Mouse (Mus musculus) Patski (cell line): ENCODE data around the gene Tep1. TPM values are rescaled to one million over a fixed set of nuclear protein-coding genes. Genes with fewer than 3 reads are reported as not detected.
A peak's percentile ranks its signal among the peaks of the same experiment; 100 is the strongest.

ENCODE experiments used
- ATAC-seq: fragments of 100-300 bp; one replicate; pipeline ENCODE4 v1.8.0; 2021
- CTCF ChIA-PET: fragments of 350-600 bp; sonication (Branson Sonifier 250); formaldehyde crosslinking; loops from one replicate; lab custom pipeline; 2022; ENCODE audit warnings: inconsistent platforms; lab: Charles Lee
- POLR2A ChIA-PET: fragments of 350-600 bp; sonication (Branson Sonifier 250); formaldehyde crosslinking; loops from one replicate; lab custom pipeline; 2022; ENCODE audit warnings: antibody characterized with exemption, inconsistent platforms; lab: Charles Lee
- DNase-seq: peaks from one replicate; pipeline ENCODE4 v3.0.0-alpha.2; 2011; ENCODE audit warnings: low read depth, low spot score
- H3K27me3 ChIP-seq: fragments of 371-371 bp; one replicate; pipeline ENCODE4 v1.5.1; 2021
- CTCF ChIP-seq: fragments of 100-300 bp; IDR thresholded peaks from one replicate; pipeline ENCODE4 v1.5.1; 2021
- in situ Hi-C: fragments of 300-500 bp; cut with MboI; formaldehyde crosslinking; loops from 3 replicates; pipeline ENCODE4 v1.11.1; 2018; ENCODE audit warnings: low pct_unique_long_range_greater_than_20kb, mixed read lengths
- polyA plus RNA-seq: library from polyadenylated mRNA; unstranded; gene quantifications from one replicate; pipeline ENCODE4 v1.2.3, GENCODE M21; 2021

The Tep1 gene
- polyA plus RNA-seq, 1 experiment from 2014 or later, result 19.6 TPM

- no peak for TF ChIP-seq CTCF
- ATAC-seq (no peak), DNase-seq (no peak)
- POLR2A ChIA-PET, result interaction anchor here (0.8 to 1.3 kb wide), 2 partner anchors 25 to 35 kb away, joined by 3 to 4 read pairs; partner anchors contain the start of genes Pip4p1, Pnp and Tep1
- in situ Hi-C loops, result no loop called here
- CTCF ChIA-PET, result interaction anchor here (0.9 to 1.2 kb wide), 2 partner anchors 9 to 169 kb away, joined by 3 to 4 read pairs; no protein-coding TSS in a partner anchor
- H3K27me3 ChIP-seq, result no peaks in the 10 kb centered on the region
These were observed 25.0 kb upstream of the Tep1 start for GRCm38 (mm10) chr14:50895407-50895806.

DNA sequence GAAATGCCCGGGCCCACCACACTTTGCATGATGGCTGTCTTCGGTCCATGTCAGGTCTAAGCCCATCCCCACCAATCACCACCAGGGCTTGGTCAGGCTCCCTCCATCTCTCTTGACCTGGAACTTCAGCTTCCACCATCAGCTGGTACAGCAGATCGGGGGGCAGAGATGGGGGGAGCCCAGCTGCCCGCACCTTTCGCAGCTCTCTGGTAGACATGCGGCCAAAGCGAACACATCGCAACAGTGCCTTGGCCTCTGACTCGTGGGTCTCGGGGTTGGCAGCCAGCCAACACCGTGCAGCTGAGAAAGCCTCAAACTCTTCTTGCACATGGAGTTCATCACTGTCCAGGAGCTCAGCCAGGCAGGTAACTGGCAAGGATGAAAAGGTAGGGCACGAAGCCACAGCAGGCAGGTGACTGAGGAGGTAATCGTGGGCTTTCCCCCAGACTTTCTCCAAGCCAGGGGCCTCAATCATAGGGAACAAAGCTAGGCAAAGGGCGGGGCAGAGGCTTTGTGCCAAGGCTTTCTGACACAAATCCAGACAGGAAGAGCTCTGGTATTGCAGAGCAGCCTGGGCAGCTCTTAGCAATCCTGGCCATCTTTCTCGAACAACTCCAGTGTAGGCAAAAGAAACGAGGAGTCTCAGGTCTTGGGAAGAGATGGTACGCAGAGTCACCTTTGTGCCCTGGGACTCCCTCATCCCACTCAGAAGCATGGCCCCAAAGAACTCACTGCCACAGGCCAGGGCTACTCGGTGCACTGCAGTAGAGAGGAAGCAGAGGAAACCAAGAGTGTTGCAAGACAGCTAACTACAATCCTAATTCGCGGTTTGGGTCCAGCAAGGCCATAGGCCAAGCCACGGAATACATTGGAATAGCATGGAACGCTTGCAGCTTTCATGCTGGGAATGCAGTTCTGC lies 22.4 kb upstream of the Tep1 start:
- ChIA-PET POLR2A (no interaction called here), CTCF (interaction anchor here (0.9 kb wide), 1 partner anchor 134 kb away, joined by 3 read pairs; no protein-coding TSS in a partner anchor)
- ATAC-seq (no peak), DNase-seq (no peak)
- in situ Hi-C loops, result no loop called here
- no peak for TF ChIP-seq CTCF
- no peaks in the 10 kb centered on the region for H3K27me3 ChIP-seq

DNA sequence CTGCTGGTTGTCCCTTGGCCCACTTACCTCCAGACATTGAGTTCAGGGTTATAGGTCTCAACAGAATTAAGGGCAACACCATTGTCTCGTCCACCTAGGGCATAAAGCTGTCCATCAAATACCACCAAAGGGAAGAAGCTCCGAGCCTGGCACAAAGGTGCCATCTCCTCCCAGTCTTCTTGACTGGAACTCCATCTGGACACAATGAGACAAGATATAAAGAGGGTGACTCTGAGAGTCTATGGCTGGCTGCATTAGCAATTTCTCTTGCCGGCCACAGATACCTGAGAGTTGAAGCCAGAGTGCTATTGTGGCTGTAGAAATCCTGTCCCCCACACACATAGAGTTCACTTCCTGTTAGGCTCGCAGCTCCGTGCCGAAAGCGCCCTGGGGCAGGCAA lies 21.7 kb upstream of the Tep1 start:
- no peaks in the 10 kb centered on the region for H3K27me3 ChIP-seq
- ChIA-PET CTCF (interaction anchor here (0.9 kb wide), 1 partner anchor 134 kb away, joined by 3 read pairs; no protein-coding TSS in a partner anchor), POLR2A (interaction anchor here (0.6 kb wide), 1 partner anchor 991 kb away, joined by 3 read pairs; no protein-coding TSS in a partner anchor)
- no peak for DNase-seq
- no peak for TF ChIP-seq CTCF
- in situ Hi-C loops, result no loop called here
- ATAC-seq, result no peak

GRCm38 (mm10) chr14:50891621-50892020 lies 21.3 kb upstream of the Tep1 start:
- no peaks in the 10 kb centered on the region for H3K27me3 ChIP-seq
- CTCF ChIA-PET, result interaction anchor here (0.9 kb wide), 1 partner anchor 135 kb away, joined by 3 read pairs; no protein-coding TSS in a partner anchor
- in situ Hi-C loops, result no loop called here
- ATAC-seq (no peak), DNase-seq (no peak)
- TF ChIP-seq CTCF, result no peak
- POLR2A ChIA-PET, result interaction anchor here (0.6 kb wide), 1 partner anchor 992 kb away, joined by 3 read pairs; no protein-coding TSS in a partner anchor

DNA sequence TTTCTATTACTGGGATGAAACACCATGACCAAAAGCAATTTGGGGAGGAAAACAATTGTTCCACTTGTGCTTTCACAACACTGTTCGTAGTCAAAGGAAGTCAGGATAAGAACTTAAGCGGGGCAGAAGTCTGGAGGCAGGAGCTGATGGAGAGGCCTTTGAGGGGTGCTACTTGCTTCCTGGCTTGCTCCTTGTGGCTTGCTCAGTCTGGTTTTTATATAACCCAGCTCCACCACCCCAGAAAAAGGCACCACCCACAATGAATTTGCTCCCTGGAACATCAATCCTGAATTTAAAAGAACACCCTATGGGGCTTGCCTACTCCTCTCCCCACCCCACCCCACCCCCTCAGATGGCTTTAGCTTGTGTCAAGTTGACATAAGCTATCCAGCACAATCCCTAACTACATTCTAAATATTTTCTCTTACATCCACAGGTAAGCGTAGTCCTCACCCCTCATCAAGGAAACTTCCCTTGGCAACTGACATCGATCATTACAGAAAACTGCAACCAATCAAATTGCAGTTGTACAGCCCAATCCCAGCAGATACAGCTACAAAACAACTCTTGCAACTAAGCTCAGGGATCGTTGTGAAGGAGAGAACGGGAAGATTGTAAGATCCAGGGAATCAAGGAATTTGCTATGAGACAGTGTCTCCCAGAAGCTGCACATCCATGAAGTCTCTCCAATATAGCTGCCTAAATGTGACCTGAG lies 6.0 kb upstream of the Tep1 start:
- ChIA-PET CTCF (interaction anchor here (0.8 to 2.4 kb wide), 3 partner anchors 9 to 113 kb away, joined by 3 to 9 read pairs (median 3); no protein-coding TSS in a partner anchor), POLR2A (no interaction called here)
- no peaks in the 10 kb centered on the region for H3K27me3 ChIP-seq
- no peak for TF ChIP-seq CTCF
- DNase-seq (no peak), ATAC-seq (no peak)
- in situ Hi-C loops, result no loop called here

DNA sequence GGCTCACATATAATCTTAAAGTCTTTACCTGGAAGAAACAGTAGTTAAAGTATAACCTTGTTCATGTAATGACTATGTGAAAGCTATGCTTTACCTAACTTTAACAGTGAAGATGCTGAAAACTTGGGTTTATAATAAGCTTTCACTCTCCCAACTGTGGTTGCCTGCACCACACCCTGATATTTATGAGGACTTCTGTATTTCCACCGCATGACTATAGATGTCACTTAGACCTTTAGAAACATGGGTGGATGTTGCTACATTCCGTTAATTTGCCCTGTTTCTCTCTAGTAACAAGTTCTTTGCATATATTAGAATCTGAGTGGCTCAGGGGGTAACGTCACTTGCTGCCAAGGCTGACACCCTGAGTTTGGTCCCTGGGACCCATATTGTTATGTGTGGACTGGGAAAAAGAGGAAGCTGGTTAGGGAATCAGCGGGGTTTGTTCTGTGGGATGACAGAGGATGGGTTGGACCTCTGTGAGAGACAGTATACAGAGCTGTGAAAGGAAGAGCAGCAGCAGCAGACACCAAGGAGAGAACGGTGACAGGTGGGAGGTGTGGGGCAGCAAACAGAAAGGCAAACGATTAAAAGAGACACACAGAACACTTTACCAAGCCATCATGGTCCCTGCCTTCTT lies 5.4 kb upstream of the Tep1 start:
- in situ Hi-C loops, result no loop called here
- CTCF ChIA-PET, result interaction anchor here (0.8 to 2.4 kb wide), 2 partner anchors 9 to 55 kb away, joined by 3 to 9 read pairs; no protein-coding TSS in a partner anchor
- no peak for DNase-seq
- no peak for TF ChIP-seq CTCF
- no peak for ATAC-seq
- POLR2A ChIA-PET, result no interaction called here
- no peaks in the 10 kb centered on the region for H3K27me3 ChIP-seq

DNA sequence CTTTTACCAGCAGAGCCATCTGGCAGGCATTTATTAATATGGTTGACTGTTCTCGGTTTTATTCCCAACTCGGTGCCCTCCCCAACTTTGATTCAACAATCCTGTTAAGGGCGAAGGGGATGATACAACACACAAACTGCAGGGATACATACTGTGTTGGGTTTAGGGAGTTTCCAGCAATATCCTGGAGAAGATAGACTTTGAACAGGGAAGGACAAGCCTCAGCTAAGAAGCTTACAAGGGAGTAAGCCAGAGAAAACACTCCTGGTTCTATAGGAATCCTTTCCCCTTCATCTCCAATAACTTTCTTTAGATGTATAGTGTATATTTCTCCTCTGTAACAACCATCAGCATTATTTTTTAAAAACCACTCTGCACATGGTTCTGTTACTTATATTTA lies 4.8 kb upstream of the Tep1 start:
- in situ Hi-C loops, result no loop called here
- no peak for TF ChIP-seq CTCF
- H3K27me3 ChIP-seq, result no peaks in the 10 kb centered on the region
- ChIA-PET CTCF (interaction anchor here (2.4 kb wide), 1 partner anchor 10 kb away, joined by 9 read pairs; no protein-coding TSS in a partner anchor), POLR2A (no interaction called here)
- DNase-seq (no peak), ATAC-seq (no peak)

GRCm38 (mm10) chr14:50871284-50871683 lies 924 bp upstream of the Tep1 start:
- ChIA-PET POLR2A (no interaction called here), CTCF (no interaction called here)
- H3K27me3 ChIP-seq, result no peaks in the 10 kb centered on the region
- TF ChIP-seq CTCF, result peak; percentile 8
- in situ Hi-C loops, result no loop called here
- no peak for ATAC-seq
- no peak for DNase-seq

- CTCF ChIA-PET, result no interaction called here
- DNase-seq (no peak), ATAC-seq (peak; percentile 13)
- POLR2A ChIA-PET, result interaction anchor here (0.7 kb wide), 1 partner anchor 25 kb away, joined by 3 read pairs; no protein-coding TSS in a partner anchor
- TF ChIP-seq CTCF, result no peak
- no peaks in the 10 kb centered on the region for H3K27me3 ChIP-seq
- in situ Hi-C loops, result no loop called here
These were observed 414 bp upstream of the Tep1 start for GRCm38 (mm10) chr14:50870805-50871143.

- ATAC-seq, result no peak
- no peaks in the 10 kb centered on the region for H3K27me3 ChIP-seq
- POLR2A ChIA-PET, result no interaction called here
- no peak for TF ChIP-seq CTCF
- CTCF ChIA-PET, result no interaction called here
- DNase-seq, result no peak
- in situ Hi-C loops, result no loop called here
These were observed 1.7 kb downstream of the Tep1 start for GRCm38 (mm10) chr14:50868656-50869055.
